Mouse (Mus musculus) neural tube, embryonic 13.5 days (tissue): ENCODE results near the gene Papln. TPM values are rescaled to one million over a fixed set of nuclear protein-coding genes. Genes with fewer than 3 reads are reported as not detected.

Experiments used
- ATAC-seq: fragments of 200-750 bp; cut with Nextera tagmentation; 2 replicates; pipeline ENCODE4 v1.8.0; 2017; ENCODE audit warnings: low read depth, mild to moderate bottlenecking, moderate TSS enrichment, moderate library complexity
- H3K27ac ChIP-seq: fragments of 300-500 bp; sonication (generic); replicated peaks from 2 replicates; pipeline ENCODE4 v1.5.1; 2015; ENCODE audit warnings: moderate library complexity, mild to moderate bottlenecking, inconsistent platforms
- H3K27me3 ChIP-seq: fragments of 300-500 bp; sonication (generic); 2 replicates; pipeline ENCODE4 v1.6.1; 2015; ENCODE audit warnings: mild to moderate bottlenecking, inconsistent platforms
- H3K36me3 ChIP-seq: fragments of 300-500 bp; sonication (generic); 2 replicates; pipeline ENCODE4 v1.6.1; 2015; ENCODE audit warnings: mild to moderate bottlenecking, inconsistent platforms
- H3K4me1 ChIP-seq: fragments of 300-500 bp; sonication (generic); replicated peaks from 2 replicates; pipeline ENCODE4 v1.6.1; 2015; ENCODE audit warnings: inconsistent platforms
- H3K4me2 ChIP-seq: fragments of 300-500 bp; sonication (generic); 2 replicates; pipeline ENCODE4 v1.6.1; 2015; ENCODE audit warnings: inconsistent platforms, mild to moderate bottlenecking, moderate library complexity
- H3K4me3 ChIP-seq: fragments of 300-500 bp; sonication (generic); 2 replicates; pipeline ENCODE4 v1.5.1; 2015; ENCODE audit warnings: mild to moderate bottlenecking, inconsistent platforms
- H3K9ac ChIP-seq: fragments of 300-500 bp; sonication (generic); 2 replicates; pipeline ENCODE4 v1.6.1; 2015; ENCODE audit warnings: moderate library complexity, mild to moderate bottlenecking, inconsistent platforms
- H3K9me3 ChIP-seq: fragments of 300-500 bp; sonication (generic); 2 replicates; pipeline ENCODE4 v1.6.1; 2016; ENCODE audit warnings: inconsistent platforms
- WGBS: fragments of 180-500 bp; shearing (Covaris S2); methylation state at CpG from one replicate; pipeline ENCODE4 v1.1.7; 2015; 5-methylcytosine and 5-hydroxymethylcytosine counted together
- polyA plus RNA-seq: library from polyadenylated mRNA; unstranded; fragments of >200 nt; fragmentation: Nextera tagmentation; extraction: Ambion mirVana; gene quantifications from 2 replicates; pipeline ENCODE4 v1.2.1, GENCODE M21; 2015

Papln gene
- 0.08 and 0.13 TPM in 2 replicates for polyA plus RNA-seq

- 16% methylated on average over 29 of the region's 31 CpGs for WGBS
Observed at GRCm38 (mm10) chr12:83763311-83764043, at the start of gene Papln. Papln (plus strand) TSS chr12:83763634.

GRCm38 (mm10) chr12:83713749-83714148 is 49.7 kb upstream of the Papln start:
- Histone ChIP-seq H3K4me3 (no peak overlapping the region), H3K4me2 (no peak overlapping the region), H3K27ac (no peak overlapping the region), H3K27me3 (no peaks in the 10 kb centered on the region), H3K9me3 (no peaks in the 10 kb centered on the region), H3K9ac (no peak overlapping the region), H3K4me1 (no peaks in the 10 kb centered on the region), H3K36me3 (peaks cover 59% of the 10 kb centered on the region)
- 55% methylated on average over 2 of the region's 2 CpGs for WGBS
- peak; percentile 32; the same call in 1 of the 2 replicates for ATAC-seq

More at GRCm38 (mm10) chr12:83763311-83764043, at the start of gene Papln:
- H3K4me2 ChIP-seq = peak within 1 kb of the TSS; percentile 59
- ATAC-seq = peak; percentile 45
- H3K4me3 ChIP-seq = peak within 1 kb of the TSS; percentile 29
- H3K9me3 ChIP-seq = no peaks in the 10 kb centered on the region
- H3K27ac ChIP-seq = no peak within 1 kb of the TSS
- H3K36me3 ChIP-seq = no peaks in the 10 kb centered on the region
- H3K9ac ChIP-seq = peak within 1 kb of the TSS; percentile 57
- peaks cover 10% of the 10 kb centered on the region; the same call in 1 of the 2 replicates for H3K27me3 ChIP-seq
- peaks cover 22% of the 10 kb centered on the region for H3K4me1 ChIP-seq

- Histone ChIP-seq H3K4me3 (no peak overlapping the region), H3K9ac (no peak overlapping the region), H3K27ac (no peak overlapping the region), H3K4me2 (no peak overlapping the region), H3K9me3 (no peaks in the 10 kb centered on the region), H3K27me3 (no peaks in the 10 kb centered on the region), H3K4me1 (no peaks in the 10 kb centered on the region), H3K36me3 (peaks cover 80% of the 10 kb centered on the region)
- no peak for ATAC-seq
- 94% methylated on average over 15 of the region's 15 CpGs for WGBS
Observed at GRCm38 (mm10) chr12:83716416-83717184, 46.8 kb upstream of the Papln start.

GRCm38 (mm10) chr12:83719431-83719830 is 44.0 kb upstream of the Papln start:
- Histone ChIP-seq H3K9ac (no peak overlapping the region), H3K4me2 (no peak overlapping the region), H3K4me3 (no peak overlapping the region), H3K27me3 (no peaks in the 10 kb centered on the region), H3K4me1 (no peaks in the 10 kb centered on the region), H3K27ac (no peak overlapping the region), H3K36me3 (peaks cover 78% of the 10 kb centered on the region), H3K9me3 (no peaks in the 10 kb centered on the region)
- no peak for ATAC-seq
- WGBS = 100% methylated on average over 1 of the region's 1 CpGs

GRCm38 (mm10) chr12:83721281-83721680 is 42.2 kb upstream of the Papln start:
- 77% methylated on average over 6 of the region's 6 CpGs for WGBS
- ATAC-seq = no peak
- Histone ChIP-seq H3K27me3 (no peaks in the 10 kb centered on the region), H3K4me3 (no peak overlapping the region), H3K27ac (no peak overlapping the region), H3K9me3 (no peaks in the 10 kb centered on the region), H3K4me2 (no peak overlapping the region), H3K9ac (no peak overlapping the region), H3K36me3 (peaks cover 80% of the 10 kb centered on the region), H3K4me1 (no peaks in the 10 kb centered on the region)

GRCm38 (mm10) chr12:83723037-83723436 is 40.4 kb upstream of the Papln start:
- Histone ChIP-seq H3K27me3 (no peaks in the 10 kb centered on the region), H3K9ac (no peak overlapping the region), H3K27ac (no peak overlapping the region), H3K36me3 (peaks cover 81% of the 10 kb centered on the region), H3K4me1 (no peaks in the 10 kb centered on the region), H3K4me2 (no peak overlapping the region), H3K4me3 (no peak overlapping the region), H3K9me3 (no peaks in the 10 kb centered on the region)
- no peak for ATAC-seq
- WGBS = 81% methylated on average over 3 of the region's 3 CpGs

GRCm38 (mm10) chr12:83726510-83727308 is 36.7 kb upstream of the Papln start:
- Histone ChIP-seq H3K27ac (no peak overlapping the region), H3K4me1 (no peaks in the 10 kb centered on the region), H3K27me3 (no peaks in the 10 kb centered on the region), H3K36me3 (peaks cover 90% of the 10 kb centered on the region), H3K4me3 (no peak overlapping the region), H3K9me3 (no peaks in the 10 kb centered on the region), H3K4me2 (no peak overlapping the region), H3K9ac (no peak overlapping the region)
- ATAC-seq = no peak
- WGBS = 77% methylated on average over 12 of the region's 12 CpGs

GRCm38 (mm10) chr12:83732225-83732624 is 31.2 kb upstream of the Papln start:
- peaks cover 98% of the 10 kb centered on the region for H3K36me3 ChIP-seq

GRCm38 (mm10) chr12:83734047-83734446 is 29.4 kb upstream of the Papln start:
- WGBS = 95% methylated on average over 10 of the region's 10 CpGs
- no peaks in the 10 kb centered on the region for H3K27me3 ChIP-seq
- H3K4me2 ChIP-seq = no peak overlapping the region
- no peak overlapping the region for H3K27ac ChIP-seq
- no peak for ATAC-seq
- H3K9me3 ChIP-seq = no peaks in the 10 kb centered on the region
- no peak overlapping the region for H3K4me3 ChIP-seq
- H3K36me3 ChIP-seq = peaks cover 87% of the 10 kb centered on the region
- no peak overlapping the region for H3K9ac ChIP-seq
- no peaks in the 10 kb centered on the region for H3K4me1 ChIP-seq

More at GRCm38 (mm10) chr12:83732225-83732624, 31.2 kb upstream of the Papln start:
- no peak overlapping the region for H3K4me3 ChIP-seq
- no peak overlapping the region for H3K9ac ChIP-seq
- H3K4me1 ChIP-seq = no peaks in the 10 kb centered on the region
- H3K9me3 ChIP-seq = no peaks in the 10 kb centered on the region
- H3K27me3 ChIP-seq = no peaks in the 10 kb centered on the region
- no peak overlapping the region for H3K4me2 ChIP-seq
- H3K27ac ChIP-seq = no peak overlapping the region
- ATAC-seq = no peak
- 96% methylated on average over 5 of the region's 5 CpGs for WGBS

- WGBS = 76% methylated on average over 8 of the region's 8 CpGs
- Histone ChIP-seq H3K36me3 (peaks cover 75% of the 10 kb centered on the region), H3K4me2 (no peak overlapping the region), H3K4me3 (no peak overlapping the region), H3K27ac (no peak overlapping the region), H3K9ac (no peak overlapping the region), H3K9me3 (no peaks in the 10 kb centered on the region), H3K27me3 (no peaks in the 10 kb centered on the region), H3K4me1 (no peaks in the 10 kb centered on the region)
- no peak for ATAC-seq
Observed at GRCm38 (mm10) chr12:83736236-83736635, 27.2 kb upstream of the Papln start.

GRCm38 (mm10) chr12:83738651-83739050 is 24.8 kb upstream of the Papln start:
- Histone ChIP-seq H3K4me1 (no peaks in the 10 kb centered on the region), H3K9ac (no peak overlapping the region), H3K4me2 (no peak overlapping the region), H3K36me3 (peaks cover 51% of the 10 kb centered on the region), H3K27ac (no peak overlapping the region), H3K4me3 (no peak overlapping the region), H3K9me3 (no peaks in the 10 kb centered on the region), H3K27me3 (no peaks in the 10 kb centered on the region)
- no peak for ATAC-seq
- WGBS = 86% methylated on average over 1 of the region's 1 CpGs

- Histone ChIP-seq H3K9ac (no peak overlapping the region), H3K27me3 (no peaks in the 10 kb centered on the region), H3K27ac (no peak overlapping the region), H3K36me3 (peaks cover 21% of the 10 kb centered on the region), H3K9me3 (no peaks in the 10 kb centered on the region), H3K4me1 (peaks cover 11% of the 10 kb centered on the region; the same call in 1 of the 2 replicates), H3K4me2 (no peak overlapping the region), H3K4me3 (no peak overlapping the region)
- no peak for ATAC-seq
- WGBS = 79% methylated on average over 5 of the region's 5 CpGs
Observed at GRCm38 (mm10) chr12:83741722-83742121, 21.7 kb upstream of the Papln start.
